Mouse (Mus musculus): ENCODE results near the gene Cep250.
"Not testable (repeated sequence)": the region's sequence is repeated elsewhere in the genome, so short reads cannot be mapped to it uniquely, and the experiment has no call there.

Cep250 gene

DNA sequence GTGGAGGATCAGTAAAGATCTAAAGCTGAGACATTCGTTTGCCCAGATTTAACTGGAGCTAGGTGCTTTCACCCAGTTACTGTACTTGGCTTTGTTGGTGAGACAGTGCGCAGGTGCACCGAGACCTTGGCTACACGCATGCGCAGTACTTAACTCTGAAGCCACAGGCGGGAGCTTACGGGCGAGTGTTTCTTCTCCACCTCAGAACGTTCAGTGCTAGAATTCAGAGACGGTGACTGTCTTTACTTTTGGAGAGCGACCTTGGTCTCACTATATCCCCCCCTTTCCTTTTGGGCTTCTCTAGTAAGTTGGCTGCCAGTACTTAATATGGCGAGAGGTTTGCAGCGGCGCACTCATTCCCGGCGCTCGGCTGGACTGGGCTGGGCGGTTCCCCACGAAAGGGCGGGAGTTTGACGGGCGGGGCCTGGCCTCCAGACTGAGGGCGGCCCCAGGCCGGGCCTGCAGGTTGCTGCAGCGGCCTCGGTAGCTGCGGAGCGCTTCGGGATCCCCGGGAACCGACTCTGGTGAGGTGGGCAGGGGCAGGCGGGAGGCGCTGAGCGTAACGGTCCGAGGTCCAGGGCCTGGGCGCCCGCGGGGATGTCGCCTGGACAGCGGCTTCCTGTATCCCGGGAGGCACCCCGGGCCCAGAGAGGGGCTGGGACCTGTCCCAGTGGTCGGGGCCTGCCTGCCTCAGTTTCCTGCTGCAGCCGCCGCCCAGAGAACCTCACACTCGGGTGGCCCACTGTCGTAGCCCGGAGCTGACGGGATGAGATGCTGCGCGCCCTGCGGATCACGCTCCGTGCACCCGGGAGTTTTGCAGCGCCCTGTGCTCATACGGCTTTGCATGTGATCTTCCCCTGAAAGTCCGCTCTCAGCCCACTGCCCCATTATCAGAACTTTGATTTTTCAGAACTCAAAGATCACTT, at the start of gene Cep250:
TSS of gene Cep250 (plus strand) at position 325 of the 926 bp plus-strand sequence.
- peak; percentile 77 for DNase-seq (ENCODE audit: low spot score)

- DNase-seq (ENCODE audit: low spot score), result no peak
Observed at GRCm38 (mm10) chr2:155914684-155915083, 41.6 kb upstream of the Cep250 start.

GRCm38 (mm10) chr2:155923143-155923542, 33.1 kb upstream of the Cep250 start:
- no peak for DNase-seq (ENCODE audit: low spot score)

DNA sequence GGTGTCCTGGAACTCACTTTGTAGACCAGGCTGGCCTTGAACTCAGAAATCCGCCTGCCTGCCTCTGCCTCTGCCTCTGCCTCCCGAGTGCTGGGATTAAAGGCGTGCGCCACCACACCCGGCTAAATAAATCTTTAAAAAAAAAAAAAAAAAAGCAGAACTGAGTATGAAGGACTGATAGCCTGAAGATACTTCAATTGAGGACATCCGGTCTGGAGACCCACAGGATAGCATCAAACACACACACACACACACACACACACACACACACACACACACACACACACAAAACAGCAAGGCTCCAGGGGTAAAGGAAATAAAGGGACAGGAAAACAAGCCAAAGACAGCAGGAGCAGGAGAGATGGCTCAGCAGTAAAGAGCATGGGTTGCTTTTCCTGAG, 31.0 kb upstream of the Cep250 start:
- DNase-seq (ENCODE audit: low spot score), result not testable (repeated sequence)

GRCm38 (mm10) chr2:155928711-155929345, 27.4 kb upstream of the Cep250 start:
- DNase-seq (ENCODE audit: low spot score), result no peak

DNA sequence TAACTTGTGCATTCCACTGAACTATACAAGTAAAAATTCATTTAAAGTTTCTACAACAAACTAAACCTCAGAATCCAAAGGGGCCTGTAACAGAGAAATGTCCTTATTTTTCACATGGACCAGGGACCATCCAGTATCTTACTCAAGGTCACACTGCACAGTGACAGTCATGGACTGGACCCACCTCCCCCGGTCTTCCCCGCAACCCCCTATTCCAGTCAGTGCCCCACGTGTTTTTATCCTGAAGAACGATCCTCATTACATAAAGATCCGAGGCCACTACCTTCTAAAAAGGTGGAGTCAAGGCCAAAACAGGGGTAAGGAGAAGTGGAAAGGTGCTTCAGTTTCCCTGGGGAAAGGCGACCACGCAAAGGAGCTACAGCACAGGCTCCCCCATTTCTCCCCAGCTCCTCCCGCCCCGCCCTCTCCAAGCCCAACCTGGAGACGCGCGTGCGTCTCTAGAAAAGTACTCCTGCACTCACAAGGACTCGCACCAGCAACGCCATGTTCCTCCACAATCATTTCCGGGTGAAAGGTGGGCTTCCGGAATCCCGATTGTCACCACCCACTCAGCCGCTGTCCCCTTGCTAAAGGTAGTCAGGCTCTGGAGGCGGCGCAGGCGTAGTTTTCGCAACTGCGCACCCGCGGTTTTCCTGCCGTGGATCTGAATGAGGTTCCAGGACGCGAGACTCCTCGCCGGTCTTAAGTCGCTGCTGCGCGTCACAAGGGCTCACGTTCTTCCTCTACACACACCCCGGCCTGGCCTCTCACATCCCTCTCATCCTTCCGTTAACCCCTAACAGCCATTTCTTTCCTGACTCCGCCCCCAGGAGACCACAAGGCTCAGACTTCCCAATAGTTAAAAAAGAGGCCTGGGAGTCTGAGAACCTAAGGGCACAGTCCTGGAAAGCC, 26.5 kb upstream of the Cep250 start, which contains the start of gene Uqcc1:
TSS of gene Uqcc1 (minus strand) at position 780 of the 912 bp plus-strand sequence.
- DNase-seq (ENCODE audit: low spot score), result peak; percentile 93

DNA sequence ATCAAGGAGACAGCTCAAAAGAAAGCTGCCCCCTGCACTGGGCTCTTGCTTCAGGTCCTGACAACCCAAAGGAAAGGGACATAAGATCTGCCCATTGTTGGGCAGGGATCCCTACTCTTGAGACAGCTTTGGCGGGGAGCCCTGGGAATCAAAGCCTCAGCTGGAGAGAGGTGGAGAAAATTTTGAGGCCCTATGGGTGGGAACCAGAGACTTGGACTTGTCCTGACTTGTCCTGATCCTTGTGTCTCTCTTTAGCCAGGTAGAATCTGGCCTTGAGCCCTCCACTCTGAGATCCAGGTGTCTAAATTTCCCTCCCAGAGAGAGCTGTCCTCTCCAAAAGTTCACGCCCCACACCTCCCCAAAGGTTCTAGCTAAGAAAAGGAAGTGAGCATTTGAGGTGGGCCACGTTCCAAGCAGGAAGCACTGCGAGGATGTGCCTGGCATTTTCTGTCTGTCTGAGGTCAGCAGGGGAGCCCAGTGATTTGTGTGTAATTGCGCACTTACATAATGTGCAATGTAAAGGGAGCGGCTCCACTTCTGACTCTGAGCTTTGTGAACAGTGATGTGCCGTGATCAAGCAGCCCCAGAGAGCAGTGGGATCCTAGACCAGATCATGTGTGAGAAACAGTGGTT, 16.2 kb upstream of the Cep250 start:
- no peak for DNase-seq (ENCODE audit: low spot score)

GRCm38 (mm10) chr2:155940681-155941080, 15.6 kb upstream of the Cep250 start, which contains the start of gene Gm15557:
TSS of gene Gm15557 (plus strand) at chr2:155940728.
- no peak for DNase-seq (ENCODE audit: low spot score)

DNA sequence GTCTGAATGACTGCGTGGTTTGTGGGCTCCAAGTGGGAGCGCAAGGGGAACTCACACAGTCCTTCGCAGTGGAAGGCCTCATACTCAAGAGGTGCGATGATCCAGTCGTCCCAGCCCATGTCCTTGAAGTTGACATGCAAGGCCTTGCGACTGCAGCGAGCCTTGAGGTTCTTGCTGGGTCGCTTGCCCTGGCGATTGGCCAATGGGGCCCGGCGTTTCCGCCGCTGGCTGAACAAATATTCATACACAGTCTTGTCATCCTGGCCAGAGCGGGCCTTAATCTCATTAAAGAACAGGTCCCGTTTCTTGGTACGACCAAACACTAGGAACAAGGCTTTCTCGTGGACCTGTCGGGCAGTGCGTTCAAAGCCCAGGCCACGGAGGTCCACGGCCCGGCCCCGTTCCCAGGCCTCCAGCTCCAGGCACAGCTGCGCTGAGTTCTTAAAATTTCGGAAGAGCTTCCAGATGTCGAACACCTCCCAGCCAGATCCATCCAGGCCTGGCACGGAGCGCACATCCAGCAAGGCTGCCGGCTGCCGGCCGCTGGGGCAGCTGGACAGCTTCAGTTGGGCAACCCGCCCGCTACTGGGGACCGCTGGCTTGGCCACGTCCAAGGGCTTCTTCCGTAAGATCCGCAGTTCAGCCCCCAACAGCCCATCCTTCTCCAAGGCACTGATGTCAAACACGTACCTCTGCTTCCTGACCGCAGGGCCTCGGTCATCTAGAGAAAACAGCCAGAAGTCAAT, 14.4 kb upstream of the Cep250 start:
- no peak for DNase-seq (ENCODE audit: low spot score)

DNA sequence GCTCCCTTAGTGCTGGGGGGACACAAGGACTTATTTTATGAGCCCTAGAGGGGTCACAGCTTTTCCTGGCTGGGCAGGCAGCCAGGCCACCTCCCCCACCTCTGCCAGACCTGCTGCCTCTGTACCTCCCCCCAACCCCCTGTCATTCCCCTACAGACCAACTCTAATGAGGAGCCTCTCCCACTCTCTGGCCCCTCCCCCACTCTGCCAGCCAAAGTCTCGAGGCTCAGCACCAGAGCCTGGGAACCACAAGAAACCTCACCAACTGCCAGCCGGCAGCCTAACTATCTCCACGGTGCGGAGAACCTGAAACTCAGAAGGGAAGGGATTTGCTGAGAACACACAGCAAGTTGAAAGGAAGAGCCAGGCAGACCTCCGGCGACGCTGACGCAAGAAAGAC, 12.8 kb upstream of the Cep250 start:
- DNase-seq (ENCODE audit: low spot score), result no peak

DNA sequence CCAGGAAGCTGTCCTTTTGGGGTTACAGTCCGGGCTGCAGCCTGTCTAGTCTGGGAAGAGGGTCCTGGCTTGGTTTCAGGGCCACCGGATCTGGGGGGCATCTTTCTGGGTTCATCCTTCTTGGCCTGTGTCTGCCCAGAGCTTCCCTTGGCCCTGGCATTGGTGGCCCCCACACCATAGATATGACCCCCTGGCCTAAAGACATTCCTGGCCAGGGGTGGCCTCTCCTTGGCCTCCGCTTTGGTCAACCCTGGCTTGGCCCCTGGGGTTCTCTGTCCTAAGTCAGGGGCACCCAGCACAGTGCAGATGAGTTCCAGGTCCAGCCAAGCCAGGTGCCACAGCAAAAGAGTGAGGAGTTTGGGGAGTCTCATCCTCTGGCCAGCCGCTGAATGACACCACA, 11.6 kb upstream of the Cep250 start:
- no peak for DNase-seq (ENCODE audit: low spot score)

GRCm38 (mm10) chr2:155945124-155945523, 11.1 kb upstream of the Cep250 start, which contains the start of gene Gdf5:
TSS of gene Gdf5 (minus strand) at chr2:155945367.
- DNase-seq (ENCODE audit: low spot score), result no peak

GRCm38 (mm10) chr2:155945580-155945979, 10.7 kb upstream of the Cep250 start:
- DNase-seq (ENCODE audit: low spot score), result no peak

DNA sequence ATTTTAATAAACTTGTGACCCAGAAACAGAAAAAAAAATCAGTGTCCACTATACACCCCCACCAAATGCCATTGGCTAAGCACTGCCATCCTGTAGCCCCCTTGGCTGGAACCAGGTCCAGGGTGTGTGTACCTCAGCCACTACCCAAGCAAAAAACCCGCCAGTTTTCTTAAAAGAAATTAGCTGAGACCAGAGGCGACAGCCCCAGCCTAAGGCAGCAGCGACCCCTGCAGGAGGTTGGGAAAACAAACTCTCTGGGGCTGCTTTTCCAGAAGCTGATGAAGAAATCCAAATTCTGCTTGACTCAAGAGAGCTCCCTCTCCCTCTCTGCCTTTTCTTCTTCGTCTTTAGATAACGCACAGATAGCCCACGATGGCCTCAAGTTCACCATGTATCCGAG, 10.2 kb upstream of the Cep250 start:
- no peak for DNase-seq (ENCODE audit: low spot score)

GRCm38 (mm10) chr2:155946499-155946898, 9.8 kb upstream of the Cep250 start:
- no peak for DNase-seq (ENCODE audit: low spot score)

GRCm38 (mm10) chr2:155947390-155948002, 8.8 kb upstream of the Cep250 start:
- no peak for DNase-seq (ENCODE audit: low spot score)

GRCm38 (mm10) chr2:155949362-155949761, 6.9 kb upstream of the Cep250 start:
- no peak for DNase-seq (ENCODE audit: low spot score)

GRCm38 (mm10) chr2:155952006-155952405, 4.3 kb upstream of the Cep250 start:
- peak; percentile 32 for DNase-seq (ENCODE audit: low spot score)

DNA sequence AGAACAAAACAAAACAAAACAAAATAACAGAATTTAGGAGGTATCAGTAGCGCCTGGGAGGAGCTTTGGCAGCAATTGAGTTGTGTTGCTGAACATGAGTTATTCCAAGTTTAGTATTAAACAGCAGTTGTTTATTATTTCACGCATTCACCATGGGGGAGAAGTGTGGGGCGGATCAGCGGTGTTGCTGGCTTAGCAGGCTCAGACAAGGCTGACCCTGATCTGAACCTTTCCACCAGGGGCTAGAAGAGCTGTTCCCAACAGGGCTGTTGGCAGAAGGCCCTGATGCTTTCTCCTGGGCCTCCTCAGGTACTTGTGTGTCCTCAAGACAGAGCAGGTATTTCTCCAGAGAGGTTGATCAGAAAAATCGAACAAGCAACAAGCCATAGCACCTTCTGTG, 3.7 kb downstream of the Cep250 start:
- no peak for DNase-seq (ENCODE audit: low spot score)

- DNase-seq (ENCODE audit: low spot score), result no peak
Observed at GRCm38 (mm10) chr2:155961862-155962261, 5.6 kb downstream of the Cep250 start.
